Mouse (Mus musculus) liver, embryonic 15.5 days (tissue): ENCODE data around the gene Sag. TPM values are rescaled to one million over a fixed set of nuclear protein-coding genes. Genes with fewer than 3 reads are reported as not detected.
A peak's percentile ranks its signal among the peaks of the same experiment; 100 is the strongest.
"Not testable (repeated sequence)": the region's sequence is repeated elsewhere in the genome, so short reads cannot be mapped to it uniquely, and the experiment has no call there.

ENCODE experiments used
- ATAC-seq: fragments of 200-750 bp; cut with Nextera tagmentation; 2 replicates; pipeline ENCODE4 v1.8.0; 2017; ENCODE audit warnings: moderate number of reproducible peaks, mild to moderate bottlenecking, moderate library complexity; ENCODE audit not compliant: insufficient read depth
- H3K27ac ChIP-seq: fragments of 300-500 bp; sonication (generic); replicated peaks from 2 replicates; pipeline ENCODE4 v1.5.1; 2015; ENCODE audit warnings: mild to moderate bottlenecking, inconsistent platforms
- H3K27me3 ChIP-seq: fragments of 300-500 bp; sonication (generic); 2 replicates; pipeline ENCODE4 v1.6.1; 2015; ENCODE audit warnings: mild to moderate bottlenecking, inconsistent platforms
- H3K36me3 ChIP-seq: fragments of 300-500 bp; sonication (generic); replicated peaks from 2 replicates; pipeline ENCODE4 v1.6.1; 2015; ENCODE audit warnings: moderate library complexity, mild to moderate bottlenecking, inconsistent platforms
- H3K4me1 ChIP-seq: fragments of 300-500 bp; sonication (generic); replicated peaks from 2 replicates; pipeline ENCODE4 v1.6.1; 2015; ENCODE audit warnings: inconsistent platforms
- H3K4me2 ChIP-seq: fragments of 300-500 bp; sonication (generic); 2 replicates; pipeline ENCODE4 v1.6.1; 2015; ENCODE audit warnings: moderate library complexity, mild to moderate bottlenecking, inconsistent platforms
- H3K4me3 ChIP-seq: fragments of 300-500 bp; sonication (generic); replicated peaks from 2 replicates; pipeline ENCODE4 v1.5.1; 2015; ENCODE audit warnings: mild to moderate bottlenecking, inconsistent platforms
- H3K9ac ChIP-seq: fragments of 300-500 bp; sonication (generic); 2 replicates; pipeline ENCODE4 v1.6.1; 2015; ENCODE audit warnings: moderate library complexity, mild to moderate bottlenecking, inconsistent platforms
- H3K9me3 ChIP-seq: fragments of 300-500 bp; sonication (generic); replicated peaks from 2 replicates; pipeline ENCODE4 v1.6.1; 2016; ENCODE audit warnings: inconsistent platforms
- WGBS: fragments of 180-500 bp; shearing (Covaris S2); methylation state at CpG from one replicate; pipeline ENCODE4 v1.1.7; 2015; ENCODE audit warnings: mixed read lengths; ENCODE audit not compliant: insufficient replicate concordance; 5-methylcytosine and 5-hydroxymethylcytosine counted together
- polyA plus RNA-seq: library from polyadenylated mRNA; unstranded; fragments of >200 nt; fragmentation: Nextera tagmentation; extraction: Ambion mirVana; gene quantifications from 2 replicates; pipeline ENCODE4 v1.2.1, GENCODE M21; 2015

Gene Sag
- polyA plus RNA-seq, 1 experiment from 2014 or later: 0.66 TPM

DNA sequence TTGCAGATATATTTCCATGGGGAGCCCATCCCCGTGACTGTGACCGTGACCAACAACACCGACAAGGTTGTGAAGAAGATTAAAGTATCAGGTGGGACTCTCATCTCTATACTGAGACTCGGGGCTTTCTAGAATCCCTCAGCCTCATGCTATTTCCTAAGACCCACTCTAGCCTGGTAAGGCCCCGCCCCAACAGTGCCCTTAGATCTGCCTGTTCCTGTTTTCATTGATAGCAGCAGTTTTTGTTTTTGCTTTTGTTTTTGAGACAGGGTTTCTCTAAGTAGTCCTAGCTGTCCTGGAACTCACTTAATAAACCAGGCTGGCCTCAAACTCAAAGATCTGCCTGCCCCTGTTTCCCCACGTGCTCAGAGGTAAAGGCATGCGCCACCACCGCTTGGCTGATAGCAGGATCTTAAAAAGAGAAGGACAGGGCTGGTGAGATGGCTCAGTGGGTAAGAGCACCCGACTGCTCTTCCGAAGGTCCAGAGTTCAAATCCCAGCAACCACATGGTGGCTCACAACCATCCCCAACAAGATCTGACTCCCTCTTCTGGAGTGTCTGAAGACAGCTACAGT, 21.0 kb downstream of the Sag start:
- no peak overlapping the region for H3K4me3 ChIP-seq
- no peaks in the 10 kb centered on the region for H3K27me3 ChIP-seq
- ATAC-seq: no peak
- no peak overlapping the region for H3K27ac ChIP-seq
- no peaks in the 10 kb centered on the region for H3K36me3 ChIP-seq
- H3K9ac ChIP-seq: no peak overlapping the region
- H3K9me3 ChIP-seq: no peaks in the 10 kb centered on the region
- H3K4me2 ChIP-seq: no peak overlapping the region
- WGBS: 58% methylated on average over 10 of the region's 10 CpGs
- peaks cover 8% of the 10 kb centered on the region for H3K4me1 ChIP-seq

DNA sequence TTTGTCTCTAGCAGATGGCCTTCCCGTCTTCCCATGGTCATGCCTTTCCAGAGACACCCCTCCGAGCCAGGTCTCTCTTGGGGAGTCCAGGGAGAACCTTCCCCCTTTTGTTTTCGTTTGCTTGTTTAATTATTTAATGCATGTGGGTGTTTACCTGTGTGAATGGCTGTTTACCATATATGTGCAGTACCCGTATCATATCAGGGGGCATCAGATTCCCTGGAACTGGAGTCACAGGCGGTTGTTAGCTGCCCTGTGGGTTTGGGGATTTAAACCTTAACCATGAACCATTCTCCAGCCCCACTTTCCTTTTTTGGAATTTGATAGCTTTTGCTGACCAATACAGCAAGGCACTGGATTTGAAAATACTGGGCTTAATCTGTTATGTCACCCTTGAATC, 21.8 kb downstream of the Sag start:
- no peaks in the 10 kb centered on the region for H3K36me3 ChIP-seq
- H3K4me3 ChIP-seq: no peak overlapping the region
- ATAC-seq: no peak
- no peaks in the 10 kb centered on the region for H3K27me3 ChIP-seq
- no peak overlapping the region for H3K9ac ChIP-seq
- no peak overlapping the region for H3K27ac ChIP-seq
- H3K4me1 ChIP-seq: peaks cover 14% of the 10 kb centered on the region
- no peaks in the 10 kb centered on the region for H3K9me3 ChIP-seq
- 73% methylated on average over 5 of the region's 5 CpGs for WGBS
- no peak overlapping the region for H3K4me2 ChIP-seq

DNA sequence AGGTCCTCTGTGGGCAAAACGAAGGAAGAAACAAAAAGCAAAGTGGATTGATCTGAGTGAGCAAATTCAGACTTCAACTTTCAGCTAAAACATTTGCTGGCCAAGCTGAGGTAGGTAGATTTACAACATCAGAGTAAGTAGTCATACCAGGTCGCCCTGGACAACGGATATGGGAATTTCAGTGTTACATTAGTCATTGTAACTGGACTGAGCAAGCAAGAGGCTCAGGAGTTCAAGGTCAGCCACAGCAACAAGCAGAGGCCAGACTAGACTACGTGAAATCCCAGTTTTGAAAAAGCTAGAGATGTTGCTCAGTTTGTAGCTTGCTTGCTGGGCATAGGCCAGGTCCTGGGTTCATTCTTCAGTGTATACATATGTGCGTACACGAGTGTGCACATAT, 22.5 kb downstream of the Sag start:
- H3K27me3 ChIP-seq: no peaks in the 10 kb centered on the region
- no peaks in the 10 kb centered on the region for H3K36me3 ChIP-seq
- H3K4me1 ChIP-seq: peaks cover 14% of the 10 kb centered on the region
- no peak overlapping the region for H3K9ac ChIP-seq
- 68% methylated on average over 6 of the region's 6 CpGs for WGBS
- H3K9me3 ChIP-seq: no peaks in the 10 kb centered on the region
- H3K4me2 ChIP-seq: no peak overlapping the region
- no peak overlapping the region for H3K27ac ChIP-seq
- H3K4me3 ChIP-seq: no peak overlapping the region
- ATAC-seq: no peak

DNA sequence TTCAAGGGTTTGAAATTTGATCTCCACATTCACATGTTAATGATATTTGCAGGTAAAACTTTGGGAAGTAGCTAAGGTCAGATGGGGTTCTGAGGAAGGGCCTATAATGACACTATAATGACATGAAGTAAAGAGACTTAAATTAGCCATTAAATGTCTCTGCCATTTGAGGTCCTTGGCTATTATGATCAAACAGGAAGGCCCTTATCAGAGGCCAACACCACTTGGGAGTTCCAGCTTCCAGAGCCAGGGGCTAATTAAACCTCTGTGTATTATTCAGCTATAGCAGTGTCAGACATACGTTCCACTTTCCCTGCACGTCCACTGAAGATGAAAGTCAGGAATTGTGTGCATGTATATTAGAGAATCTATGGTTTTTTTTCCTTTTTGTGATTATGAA, 23.0 kb downstream of the Sag start:
- 49% methylated on average over 2 of the region's 2 CpGs for WGBS
- H3K27me3 ChIP-seq: no peaks in the 10 kb centered on the region
- H3K4me3 ChIP-seq: no peak overlapping the region
- H3K27ac ChIP-seq: no peak overlapping the region
- no peaks in the 10 kb centered on the region for H3K9me3 ChIP-seq
- no peak overlapping the region for H3K4me2 ChIP-seq
- H3K4me1 ChIP-seq: peaks cover 14% of the 10 kb centered on the region
- no peak for ATAC-seq
- H3K9ac ChIP-seq: no peak overlapping the region
- no peaks in the 10 kb centered on the region for H3K36me3 ChIP-seq

DNA sequence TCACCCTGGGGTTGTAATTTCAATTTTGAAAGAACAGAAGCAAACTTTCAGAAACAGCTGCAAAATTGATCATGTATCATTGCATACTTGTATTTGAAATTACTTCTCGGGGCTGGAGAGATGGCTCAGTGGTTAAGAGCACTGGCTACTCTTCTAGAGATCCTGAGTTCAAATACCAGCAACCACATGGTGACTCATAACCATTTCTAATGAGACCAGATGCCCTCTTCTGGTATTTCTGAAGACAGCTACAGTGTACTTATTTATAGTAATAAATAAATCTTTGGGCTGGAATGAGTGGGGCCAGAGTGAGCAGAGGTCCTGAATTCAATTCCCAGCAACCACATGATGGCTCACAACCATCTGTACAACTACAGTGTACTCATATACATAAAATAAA, 24.0 kb downstream of the Sag start:
- H3K9me3 ChIP-seq, H3K36me3 ChIP-seq, H3K27ac ChIP-seq, H3K9ac ChIP-seq, H3K4me3 ChIP-seq, ATAC-seq, H3K4me2 ChIP-seq, H3K27me3 ChIP-seq: not testable (repeated sequence)
- 63% methylated on average over 1 of the region's 1 CpGs for WGBS
- H3K4me1 ChIP-seq: peaks cover 14% of the 10 kb centered on the region

DNA sequence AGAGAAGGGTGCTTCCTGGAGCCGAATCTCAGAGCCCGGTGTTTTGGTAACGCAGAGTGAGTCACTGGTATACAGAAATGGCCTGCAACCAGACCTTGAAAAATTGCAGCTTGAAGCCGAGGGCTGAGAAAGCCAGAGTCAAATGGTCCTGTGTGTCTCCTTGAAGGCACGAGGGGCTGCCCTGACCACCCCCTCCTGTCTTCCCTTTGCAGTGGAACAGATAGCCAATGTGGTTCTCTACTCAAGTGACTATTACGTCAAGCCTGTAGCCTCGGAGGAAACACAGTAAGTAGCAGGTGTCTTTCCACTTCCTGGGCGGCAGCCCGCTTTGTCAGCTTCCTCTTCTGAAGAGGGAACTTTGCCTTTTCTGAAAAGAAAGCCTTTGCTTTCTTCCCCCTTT, 24.7 kb downstream of the Sag start:
- Histone ChIP-seq H3K27ac (no peak overlapping the region; the same call in 1 of the 2 replicates), H3K9ac (no peak overlapping the region), H3K36me3 (no peaks in the 10 kb centered on the region), H3K4me2 (no peak overlapping the region), H3K4me3 (no peak overlapping the region), H3K4me1 (peaks cover 14% of the 10 kb centered on the region), H3K9me3 (no peaks in the 10 kb centered on the region), H3K27me3 (no peaks in the 10 kb centered on the region)
- ATAC-seq: no peak
- WGBS: 24% methylated on average over 9 of the region's 9 CpGs

DNA sequence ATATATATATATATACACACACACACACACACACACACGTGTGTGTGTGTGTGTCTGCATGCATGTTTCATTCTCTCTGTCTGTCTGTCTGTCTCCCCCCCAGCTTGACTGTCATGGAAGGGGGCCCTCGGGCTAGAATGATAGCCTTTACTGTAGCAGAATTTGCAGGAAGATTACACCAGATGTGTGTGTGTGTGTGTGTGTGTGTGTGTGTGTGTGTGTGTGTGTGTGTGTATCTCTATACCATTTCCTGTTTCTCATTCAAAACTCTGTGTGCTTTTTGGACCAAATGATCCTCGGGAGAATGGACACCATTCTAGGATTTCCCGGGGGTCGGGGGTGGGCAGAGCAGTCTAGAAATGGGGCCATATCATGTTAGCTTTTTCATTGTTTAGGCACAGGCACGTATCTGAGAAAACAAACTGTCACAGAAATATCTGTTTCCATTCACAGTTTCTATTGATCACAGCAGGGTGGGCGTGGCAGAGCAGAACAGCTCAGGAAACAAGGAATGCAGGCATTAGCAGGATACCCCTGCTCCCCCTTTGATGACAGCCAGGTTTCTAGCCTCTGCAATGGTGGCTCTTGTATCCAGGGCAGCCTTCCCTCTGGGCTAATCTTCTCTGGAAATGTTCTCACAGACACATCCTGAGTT, 25.6 kb downstream of the Sag start:
- Histone ChIP-seq H3K27me3 (no peaks in the 10 kb centered on the region), H3K27ac (0 out of 2 replicates have a peak overlapping the region, but pooled peaks have one; percentile 53), H3K4me3 (no peak overlapping the region), H3K4me2 (no peak overlapping the region), H3K4me1 (peaks cover 14% of the 10 kb centered on the region), H3K36me3 (no peaks in the 10 kb centered on the region), H3K9ac (no peak overlapping the region), H3K9me3 (no peaks in the 10 kb centered on the region)
- WGBS: 28% methylated on average over 7 of the region's 7 CpGs
- ATAC-seq: no peak

DNA sequence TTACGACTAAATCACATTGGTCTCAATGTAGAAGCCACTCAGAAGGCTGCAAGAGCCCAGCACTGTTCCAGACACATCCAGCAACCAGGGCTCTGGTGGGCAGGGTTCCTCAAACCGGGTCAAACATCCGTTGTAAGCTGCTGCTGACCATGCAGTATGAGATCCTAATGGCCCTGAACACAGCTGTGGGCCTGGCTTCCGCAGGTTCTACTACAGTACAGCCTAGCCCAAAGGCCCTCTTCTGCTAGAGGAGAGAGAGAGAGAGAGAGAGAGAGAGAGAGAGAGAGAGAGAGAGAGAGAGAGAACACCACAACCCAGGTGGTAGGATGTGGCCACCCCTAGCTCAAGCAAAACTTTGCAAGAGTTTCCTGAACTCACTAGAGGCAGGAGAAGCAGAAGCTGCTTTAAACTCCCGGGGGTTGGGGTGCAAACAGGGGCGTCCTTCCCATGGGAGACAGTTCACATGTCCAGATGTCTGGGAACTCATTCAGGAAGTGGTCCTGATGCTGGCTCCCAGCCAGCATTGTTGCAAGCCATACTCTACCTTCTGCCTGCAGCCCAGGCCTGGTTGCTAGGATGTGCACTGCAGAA, 26.2 kb downstream of the Sag start:
- Histone ChIP-seq H3K4me2 (no peak overlapping the region), H3K27ac (0 out of 2 replicates have a peak overlapping the region, but pooled peaks have one; percentile 53), H3K36me3 (no peaks in the 10 kb centered on the region), H3K27me3 (no peaks in the 10 kb centered on the region), H3K4me1 (peaks cover 14% of the 10 kb centered on the region), H3K4me3 (no peak overlapping the region), H3K9me3 (no peaks in the 10 kb centered on the region), H3K9ac (no peak overlapping the region)
- 31% methylated on average over 6 of the region's 6 CpGs for WGBS
- peak; percentile 42; the same call in 1 of the 2 replicates for ATAC-seq

DNA sequence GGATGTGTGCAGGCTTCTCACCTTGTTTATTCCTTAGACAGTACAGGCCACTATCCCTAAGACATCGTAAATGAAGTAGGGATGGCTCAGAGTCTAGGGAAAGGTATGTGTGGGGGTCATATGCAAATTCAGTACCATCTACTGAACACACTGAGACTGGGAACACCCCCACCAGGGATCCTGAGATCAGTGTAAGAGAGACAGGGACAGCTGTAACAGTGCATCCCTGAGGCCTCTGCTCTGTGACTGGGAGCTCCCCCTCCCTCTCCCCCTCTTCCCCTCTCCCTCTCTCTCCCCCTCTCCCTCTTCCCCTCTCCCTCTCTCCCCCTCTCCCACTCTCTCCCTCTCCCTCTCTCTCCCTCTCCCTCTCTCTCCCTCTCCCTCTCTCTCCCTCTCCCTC, 33.0 kb downstream of the Sag start:
- H3K4me1 ChIP-seq: no peaks in the 10 kb centered on the region
- no peak overlapping the region for H3K27ac ChIP-seq
- ATAC-seq: no peak
- 58% methylated on average over 1 of the region's 1 CpGs for whole genome bisulfite sequencing
- H3K36me3 ChIP-seq: no peaks in the 10 kb centered on the region
- H3K27me3 ChIP-seq: no peaks in the 10 kb centered on the region
- no peak overlapping the region for H3K9ac ChIP-seq
- no peak overlapping the region for H3K4me2 ChIP-seq
- H3K9me3 ChIP-seq: no peaks in the 10 kb centered on the region
- H3K4me3 ChIP-seq: no peak overlapping the region

DNA sequence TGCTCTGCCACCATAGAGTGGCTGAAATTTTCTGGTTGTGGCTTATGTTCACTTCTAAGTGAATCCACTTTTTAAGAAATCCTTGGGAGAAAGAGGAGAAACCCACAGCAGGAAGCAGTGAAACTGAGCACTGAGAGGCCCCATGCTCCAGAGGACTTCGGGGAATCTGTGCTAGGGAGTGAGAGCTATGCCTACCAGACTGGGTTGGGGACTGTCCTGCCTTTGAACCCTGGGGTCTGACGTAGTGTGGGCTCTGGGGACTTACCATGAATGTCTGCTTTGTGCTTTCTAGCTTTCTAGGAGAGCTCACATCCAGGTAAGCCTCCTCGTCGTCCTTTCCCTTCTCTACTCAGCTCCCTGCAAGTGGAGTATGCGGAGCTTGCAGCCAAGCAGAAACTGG, 33.5 kb downstream of the Sag start:
- no peak for ATAC-seq
- no peak overlapping the region for H3K4me2 ChIP-seq
- no peak overlapping the region for H3K27ac ChIP-seq
- no peaks in the 10 kb centered on the region for H3K36me3 ChIP-seq
- no peak overlapping the region for H3K9ac ChIP-seq
- H3K4me3 ChIP-seq: no peak overlapping the region
- no peaks in the 10 kb centered on the region for H3K4me1 ChIP-seq
- WGBS: 60% methylated on average over 5 of the region's 5 CpGs
- no peaks in the 10 kb centered on the region for H3K9me3 ChIP-seq
- H3K27me3 ChIP-seq: no peaks in the 10 kb centered on the region

DNA sequence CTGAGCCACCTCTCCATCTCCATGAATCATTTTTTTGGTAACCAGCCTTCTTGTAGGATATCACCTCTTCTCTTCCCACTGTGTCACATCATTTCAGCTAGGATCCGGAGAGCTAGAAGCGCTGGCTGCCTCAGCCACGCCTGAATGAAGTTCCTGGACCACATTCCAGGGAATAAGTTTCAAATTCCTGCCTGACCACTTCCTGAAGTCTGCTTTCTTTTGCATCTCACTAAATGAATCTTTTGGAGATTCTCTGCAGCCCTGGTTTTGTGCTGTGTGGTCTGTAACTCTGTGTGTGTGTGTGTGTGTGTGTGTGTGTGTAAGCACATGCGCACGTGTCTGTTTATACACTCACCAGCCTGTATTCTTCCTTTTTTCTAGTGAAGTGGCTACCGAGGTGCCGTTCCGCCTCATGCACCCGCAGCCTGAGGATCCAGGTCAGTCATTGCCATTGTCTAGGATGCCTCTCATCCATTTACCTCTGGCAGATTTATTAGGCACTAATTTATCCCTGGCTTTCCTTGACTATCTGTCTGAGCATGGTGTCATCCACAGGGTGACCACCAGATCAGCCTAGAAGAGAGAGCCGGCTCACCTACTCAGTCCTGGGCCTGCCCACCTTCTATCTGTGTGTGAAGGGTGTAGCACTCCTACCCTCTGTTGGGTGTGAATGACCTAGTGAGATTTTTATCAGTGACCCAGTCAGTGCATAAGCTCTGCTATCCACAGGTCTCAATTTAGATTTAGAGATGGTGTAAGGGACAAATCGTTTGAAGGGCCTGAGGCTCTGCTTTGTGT, 37.1 kb downstream of the Sag start:
- Histone ChIP-seq H3K9me3 (no peaks in the 10 kb centered on the region), H3K4me1 (no peaks in the 10 kb centered on the region), H3K4me2 (no peak overlapping the region), H3K27ac (no peak overlapping the region), H3K27me3 (no peaks in the 10 kb centered on the region), H3K4me3 (no peak overlapping the region), H3K36me3 (no peaks in the 10 kb centered on the region), H3K9ac (no peak overlapping the region)
- no peak for ATAC-seq
- 67% methylated on average over 11 of the region's 11 CpGs for WGBS
